Mouse (Mus musculus) heart, postnatal 4 days (tissue): ENCODE data around the gene Poldip3. TPM values are rescaled to one million over a fixed set of nuclear protein-coding genes. Genes with fewer than 3 reads are reported as not detected.
A peak's percentile ranks its signal among the peaks of the same experiment; 100 is the strongest.

Experiments
- DNase-seq: peaks from one replicate; pipeline ENCODE4 v3.0.0; 2021
- total RNA-seq, 2 experiments: library from RNA; stranded (reverse); gene quantifications; 2 replicates each; pipeline ENCODE4 v1.2.3; 2021

Poldip3 gene
- total RNA-seq, 2 experiments from 2014 or later = 52.6 to 58.4 TPM

DNA sequence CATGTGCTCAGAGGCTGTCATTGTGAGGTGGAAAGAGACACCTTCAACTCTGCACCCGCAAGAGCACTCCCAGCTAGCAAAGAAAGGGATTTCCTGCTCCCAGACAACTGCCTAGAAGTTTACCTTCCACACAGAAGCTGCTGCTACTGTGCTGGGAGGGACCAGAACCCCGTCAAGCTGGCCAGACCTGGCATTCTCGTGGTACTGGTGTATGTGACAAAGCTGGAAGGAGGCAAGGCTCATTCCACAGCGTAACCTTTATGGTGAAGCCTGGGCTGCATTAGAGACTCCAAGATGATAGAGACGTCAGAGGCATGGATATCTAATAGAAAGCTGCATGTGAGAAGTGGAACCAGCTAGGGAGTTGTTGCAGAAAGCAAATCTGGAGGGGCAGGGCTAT is 24.6 kb downstream of the Poldip3 start:
- no peak for DNase-seq

- DNase-seq = peak; percentile 95
Measured at GRCm38 (mm10) chr15:83122566-83123145, 26.5 kb downstream of the Poldip3 start, which contains the start of gene Rrp7a. Gene Rrp7a (minus strand): TSS chr15:83122801.

DNA sequence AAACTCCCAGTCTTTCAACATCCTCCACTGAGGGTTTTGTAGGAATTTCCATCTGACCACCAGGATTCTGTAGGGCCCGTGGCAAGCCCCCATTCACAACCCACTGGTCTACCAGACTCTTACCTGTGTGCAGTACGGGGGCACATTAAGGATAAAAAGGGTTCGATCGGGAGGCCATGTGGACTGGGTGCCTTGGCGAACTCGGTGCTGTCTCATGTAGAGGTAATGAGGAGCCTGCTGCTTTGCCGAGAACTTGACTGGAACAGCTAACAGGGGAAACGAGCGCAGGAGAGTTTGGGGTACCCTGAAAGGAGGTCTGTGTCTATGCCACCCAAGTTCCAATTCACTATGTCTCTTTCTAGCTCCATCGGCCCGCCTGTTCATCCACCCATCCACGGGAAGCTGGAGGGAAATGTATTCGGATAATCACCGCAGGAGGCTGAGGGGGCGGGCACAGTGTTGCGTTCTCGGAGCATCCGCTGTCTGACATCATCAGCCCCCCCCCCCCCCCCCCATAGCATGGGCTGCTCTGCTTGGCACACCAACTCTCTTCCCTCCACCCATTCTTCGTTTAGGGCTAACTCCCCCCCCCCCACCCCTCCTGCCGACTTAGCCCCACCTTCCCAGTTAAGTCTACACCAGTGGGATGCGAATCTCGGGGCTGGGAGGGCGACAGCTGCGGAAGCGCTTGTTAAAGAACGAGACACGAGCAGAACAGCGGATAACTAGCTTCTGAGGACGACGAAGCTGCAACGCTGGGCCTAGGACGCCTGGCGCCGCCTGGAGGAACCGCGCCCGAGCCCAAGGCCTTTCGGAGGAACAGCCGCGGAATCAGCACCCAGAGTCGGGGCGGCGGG is 27.2 kb downstream of the Poldip3 start:
- peak; percentile 45 for DNase-seq

- peak; percentile 66 for DNase-seq
Measured at GRCm38 (mm10) chr15:83118360-83118759, 30.8 kb downstream of the Poldip3 start.

DNA sequence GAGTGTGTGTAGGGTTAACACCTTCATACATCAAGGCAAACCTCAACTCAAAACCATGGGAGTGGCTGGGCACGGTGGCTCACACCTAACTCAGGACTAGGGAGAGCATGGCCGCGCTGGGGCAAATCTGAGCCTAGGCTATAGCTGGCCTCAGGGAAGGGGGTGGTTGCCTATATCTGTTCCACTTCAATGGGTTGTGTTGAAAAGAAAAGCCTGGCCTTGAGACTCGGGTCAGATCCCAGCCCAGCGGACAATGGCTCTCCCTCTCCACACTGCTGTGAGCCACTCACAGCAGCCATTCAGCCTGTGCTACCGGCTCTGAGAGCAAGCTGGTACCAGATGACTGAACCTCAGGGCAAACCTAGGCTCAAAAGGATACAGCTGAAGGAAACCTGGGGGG is 34.1 kb downstream of the Poldip3 start:
- no peak for DNase-seq

- DNase-seq = no peak
Measured at GRCm38 (mm10) chr15:83114106-83114505, 35.1 kb downstream of the Poldip3 start.

- peak; percentile 88 for DNase-seq
Measured at GRCm38 (mm10) chr15:83112898-83113297, 36.3 kb downstream of the Poldip3 start.

DNA sequence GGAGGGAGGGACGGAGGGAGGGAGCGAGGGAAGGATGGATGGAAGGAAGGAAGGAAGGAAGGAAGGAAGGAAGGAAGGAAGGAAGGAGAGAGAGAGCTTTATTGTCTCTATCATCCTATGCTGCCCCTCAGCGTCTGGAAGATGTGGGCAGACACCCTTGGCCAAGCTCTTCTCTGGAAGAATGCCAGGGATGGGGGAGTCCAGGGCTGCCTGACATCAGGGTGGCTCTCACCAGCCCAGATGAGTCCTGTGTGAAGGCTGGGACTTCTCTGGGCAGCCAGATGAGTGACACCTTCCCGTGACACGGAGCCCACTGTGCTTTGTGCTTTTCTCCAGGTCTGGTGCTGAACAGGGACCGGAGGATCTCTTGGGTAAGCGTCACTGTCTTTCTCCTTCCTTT is 37.3 kb downstream of the Poldip3 start:
- no peak for DNase-seq

GRCm38 (mm10) chr15:83111290-83111689 is 37.9 kb downstream of the Poldip3 start:
- no peak for DNase-seq

DNA sequence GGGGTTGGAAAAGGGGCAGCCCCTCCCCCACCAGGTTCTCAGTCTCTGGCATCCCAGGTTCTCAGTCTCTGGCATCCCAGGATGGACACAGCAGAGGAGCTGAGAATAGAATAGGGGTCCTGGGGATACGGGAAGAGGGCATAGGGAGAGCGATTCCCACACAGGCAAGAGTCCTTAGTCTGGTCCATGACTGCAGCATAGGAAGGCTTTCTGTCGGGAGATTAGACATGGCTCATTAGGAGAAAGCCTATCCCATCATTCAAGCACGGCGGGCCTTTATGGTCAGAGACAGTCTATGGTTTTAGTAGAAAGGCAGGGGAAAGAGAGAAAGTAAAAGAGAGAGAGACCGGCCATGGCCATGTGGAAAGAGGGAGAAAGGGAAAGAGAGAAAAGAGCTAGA is 41.4 kb downstream of the Poldip3 start:
- no peak for DNase-seq

DNA sequence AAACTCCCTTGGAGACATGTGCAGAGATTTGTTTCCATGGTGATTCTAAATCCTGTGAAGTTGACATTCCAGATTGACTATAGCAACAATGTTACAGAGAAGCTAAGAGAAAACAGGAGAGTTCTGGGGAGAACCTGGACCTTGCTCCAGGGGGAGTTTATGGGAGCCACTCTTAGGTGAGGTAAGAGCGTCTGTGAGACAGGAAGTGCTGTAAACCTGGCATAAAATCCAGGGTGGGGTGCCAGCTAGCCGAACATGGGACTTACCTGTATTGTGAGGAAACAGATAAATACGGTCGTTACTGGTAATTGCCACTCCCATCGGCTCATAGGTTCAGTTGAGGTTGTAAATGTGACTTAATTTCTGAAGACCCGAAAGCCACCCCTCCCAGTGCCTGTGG is 42.8 kb downstream of the Poldip3 start:
- DNase-seq = no peak

GRCm38 (mm10) chr15:83103111-83103510 is 46.1 kb downstream of the Poldip3 start:
- no peak for DNase-seq

DNA sequence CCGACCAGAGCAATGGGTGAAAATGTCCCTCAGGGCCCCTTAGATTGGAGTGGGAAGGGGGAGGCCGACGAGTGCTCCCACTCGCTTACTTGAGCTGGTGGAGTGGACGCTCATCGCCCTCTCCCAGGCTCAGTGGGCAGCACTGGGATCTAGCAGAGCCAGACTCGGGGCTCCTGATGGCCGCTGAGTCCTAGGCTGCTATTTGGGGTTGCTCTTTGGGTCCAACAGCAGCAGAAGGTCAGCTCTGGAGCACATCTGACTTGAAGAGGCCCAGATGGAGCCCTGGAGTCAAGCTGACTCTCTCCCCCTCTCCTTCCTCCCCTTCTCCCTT is 48.9 kb downstream of the Poldip3 start:
- no peak for DNase-seq

DNA sequence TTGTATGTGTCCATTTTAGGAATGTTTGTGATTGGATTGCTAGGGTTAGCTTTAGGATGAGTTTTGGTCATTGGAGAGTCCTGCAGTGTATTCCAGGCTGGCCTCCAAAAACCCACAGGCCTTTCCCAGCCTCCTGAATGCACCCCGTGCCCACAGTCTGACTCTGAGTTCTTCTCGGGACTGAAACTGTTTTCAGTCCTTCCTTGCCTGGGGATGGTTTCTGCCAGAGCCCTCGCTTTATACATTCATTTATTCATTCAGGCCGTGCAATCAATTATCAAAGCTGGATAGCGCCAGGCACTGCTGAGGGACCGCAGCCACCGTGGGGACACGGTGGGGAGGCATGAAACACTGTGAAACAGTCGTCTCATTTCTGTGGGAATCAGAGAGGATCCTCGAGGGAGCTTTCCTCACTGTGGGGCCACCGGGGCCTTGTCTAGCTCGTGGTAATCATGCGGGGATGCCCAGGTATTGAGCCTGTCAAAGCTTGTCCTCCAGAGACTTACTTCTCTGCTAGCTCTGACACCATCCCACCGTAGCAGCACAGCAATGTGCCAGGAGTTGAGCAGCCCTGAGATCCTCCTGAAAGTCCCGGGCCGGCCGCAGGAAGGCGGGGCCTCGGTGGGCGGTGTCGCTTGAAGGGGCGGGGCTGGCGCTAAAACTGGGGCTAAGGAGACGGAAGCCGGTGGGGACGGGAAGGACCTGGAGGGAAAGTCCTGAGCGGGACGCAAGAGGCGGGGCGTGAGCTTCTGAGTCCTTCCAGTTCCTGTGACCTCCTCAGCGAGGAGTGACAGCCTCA is 49.5 kb downstream of the Poldip3 start:
- DNase-seq = peak; percentile 96

DNA sequence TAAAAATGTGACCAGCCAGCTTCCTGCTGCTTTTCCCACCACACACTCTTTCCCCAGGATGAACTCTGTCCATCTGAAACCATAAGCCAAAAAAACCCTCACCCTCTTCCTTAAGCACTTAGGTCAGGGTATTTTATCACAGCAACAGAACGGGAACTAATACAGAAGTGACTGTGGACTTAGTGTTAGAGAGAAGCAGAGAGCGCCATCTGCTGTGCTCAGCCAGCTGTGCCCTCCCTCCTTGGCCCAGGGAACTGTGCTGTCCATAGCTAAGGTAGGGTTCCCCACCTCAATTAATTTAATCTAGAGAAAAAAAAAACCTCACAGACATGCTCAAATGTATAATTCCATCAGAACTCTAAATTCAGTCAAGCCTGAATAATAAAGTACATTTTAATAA is 53.2 kb downstream of the Poldip3 start:
- DNase-seq = no peak

- DNase-seq = no peak
Measured at GRCm38 (mm10) chr15:83093687-83094086, 55.5 kb downstream of the Poldip3 start.

GRCm38 (mm10) chr15:83090874-83091273 is 58.3 kb downstream of the Poldip3 start:
- DNase-seq = no peak

DNA sequence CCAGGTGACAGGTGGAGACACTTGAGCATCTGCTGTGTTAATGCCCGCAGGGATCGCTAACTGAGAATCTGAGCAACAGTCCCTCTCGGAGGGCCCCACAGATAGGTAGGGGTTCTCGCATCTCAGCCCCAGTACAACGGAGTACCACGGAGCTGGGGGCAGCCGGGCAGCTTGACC is 59.9 kb downstream of the Poldip3 start, which contains the start of gene Serhl:
Gene Serhl (plus strand): TSS at position 78 of the 177 bp plus-strand sequence.
- DNase-seq = no peak

GRCm38 (mm10) chr15:83088495-83089428 is 60.4 kb downstream of the Poldip3 start:
- DNase-seq = no peak

GRCm38 (mm10) chr15:83086636-83087328 is 62.4 kb downstream of the Poldip3 start:
- no peak for DNase-seq

GRCm38 (mm10) chr15:83085901-83086300 is 63.3 kb downstream of the Poldip3 start:
- peak; percentile 78 for DNase-seq
